Mouse (Mus musculus): ENCODE results near the gene Pdzd2.

Pdzd2 gene

DNA sequence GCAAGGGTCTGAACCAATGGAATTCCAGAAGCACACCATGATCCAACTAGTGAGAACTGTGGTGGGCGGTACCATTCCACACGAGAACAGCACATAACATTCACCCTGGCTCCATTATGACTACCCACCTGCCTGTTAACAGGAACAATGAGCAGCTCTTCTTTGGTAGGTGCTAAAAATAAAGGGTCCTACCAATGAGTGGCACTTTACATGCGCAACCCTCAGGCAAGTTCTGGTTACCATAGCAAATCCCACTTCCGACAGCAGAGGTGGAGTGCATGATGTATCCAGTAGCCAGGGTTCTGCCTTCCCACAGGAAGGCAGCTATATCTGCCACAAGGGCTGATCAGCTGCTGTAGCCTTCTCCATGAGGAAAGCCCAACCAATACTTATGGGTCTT, 11.3 kb downstream of the Pdzd2 start:
- DNase-seq, result no peak

- DNase-seq, result no peak
Observed at GRCm38 (mm10) chr15:12725256-12725655, 14.5 kb downstream of the Pdzd2 start.

GRCm38 (mm10) chr15:12721684-12722500, 17.8 kb downstream of the Pdzd2 start:
- peak; percentile 25 for DNase-seq

DNA sequence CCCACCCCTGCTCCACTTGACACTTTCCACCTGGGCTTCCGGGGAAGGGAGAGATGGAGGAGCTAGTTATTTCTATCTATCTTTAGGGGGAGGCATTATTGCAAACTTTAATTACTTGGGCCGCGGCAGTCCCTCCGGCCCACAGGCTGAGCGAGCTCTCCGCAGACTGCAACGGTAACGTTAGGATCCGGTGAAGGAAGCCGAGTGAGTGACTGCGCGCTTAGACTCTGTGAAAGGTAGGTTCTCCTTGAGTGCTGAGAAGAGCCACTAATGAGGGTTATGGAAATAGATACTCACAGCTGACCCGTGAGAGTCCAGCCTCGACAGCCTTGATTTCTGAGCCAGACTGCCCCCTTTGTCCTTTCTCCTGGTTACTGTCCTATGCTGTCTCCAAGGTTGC, 20.9 kb downstream of the Pdzd2 start:
- DNase-seq, result no peak

GRCm38 (mm10) chr15:12717410-12717809, 22.3 kb downstream of the Pdzd2 start:
- DNase-seq, result no peak

DNA sequence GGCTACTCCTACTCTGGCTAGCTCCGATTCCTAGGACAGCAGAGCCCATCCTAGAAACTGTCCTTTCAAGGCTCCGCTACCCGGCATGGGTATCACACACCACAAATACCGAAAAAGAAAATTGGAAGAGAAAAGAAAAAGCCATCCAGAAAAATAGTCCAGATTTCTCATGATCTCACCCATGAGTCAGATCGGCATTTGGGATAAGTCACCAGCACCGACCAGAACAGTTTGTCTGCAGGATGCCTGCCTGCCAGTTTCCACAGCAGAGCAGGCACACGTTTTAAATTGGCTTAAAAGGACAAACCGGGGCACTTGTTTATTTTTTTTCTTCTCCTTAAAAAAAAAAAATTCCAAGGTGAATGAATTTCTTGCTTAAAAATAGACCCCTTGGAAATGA, 22.8 kb downstream of the Pdzd2 start:
- DNase-seq, result peak; percentile 7

DNA sequence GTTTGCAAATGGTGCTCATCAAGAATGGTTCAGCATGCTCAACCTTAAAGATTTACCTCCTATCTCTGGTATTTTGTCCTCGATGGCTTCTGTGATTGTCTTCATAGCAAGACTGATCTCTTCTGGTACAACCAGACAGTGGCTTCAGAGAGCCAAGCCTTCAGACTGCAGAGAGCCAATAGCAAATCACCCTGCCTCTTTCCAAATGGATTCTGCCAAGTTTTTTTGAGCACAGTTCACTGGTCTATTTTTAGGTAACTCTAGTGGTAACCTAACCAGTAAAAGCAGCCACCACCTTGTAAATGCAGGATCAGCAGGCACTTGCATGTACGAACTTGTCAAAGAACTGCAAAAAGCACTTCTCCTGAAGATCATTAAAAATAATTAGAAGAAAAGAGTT, 25.4 kb downstream of the Pdzd2 start:
- DNase-seq, result no peak

GRCm38 (mm10) chr15:12713216-12713615, 26.5 kb downstream of the Pdzd2 start:
- DNase-seq, result no peak

DNA sequence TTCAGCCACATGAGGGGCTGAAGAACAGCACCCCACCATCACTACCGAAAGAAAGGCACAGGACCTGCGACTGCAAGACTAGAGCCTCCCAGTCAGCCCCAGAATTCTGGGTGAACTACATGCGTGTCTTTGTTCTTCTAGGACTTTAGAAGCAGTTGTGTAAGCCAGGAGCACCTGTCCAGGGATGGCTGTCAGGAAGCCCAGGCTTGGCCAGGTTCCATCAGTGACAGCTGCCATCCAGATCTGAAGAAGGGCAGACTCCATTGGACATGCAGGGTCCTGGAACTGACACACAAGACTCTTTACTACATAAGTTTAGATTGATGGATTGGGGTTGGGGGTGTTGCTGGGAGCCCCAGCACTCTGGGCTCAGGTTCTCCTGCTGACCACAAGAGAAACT, 29.7 kb downstream of the Pdzd2 start:
- no peak for DNase-seq

DNA sequence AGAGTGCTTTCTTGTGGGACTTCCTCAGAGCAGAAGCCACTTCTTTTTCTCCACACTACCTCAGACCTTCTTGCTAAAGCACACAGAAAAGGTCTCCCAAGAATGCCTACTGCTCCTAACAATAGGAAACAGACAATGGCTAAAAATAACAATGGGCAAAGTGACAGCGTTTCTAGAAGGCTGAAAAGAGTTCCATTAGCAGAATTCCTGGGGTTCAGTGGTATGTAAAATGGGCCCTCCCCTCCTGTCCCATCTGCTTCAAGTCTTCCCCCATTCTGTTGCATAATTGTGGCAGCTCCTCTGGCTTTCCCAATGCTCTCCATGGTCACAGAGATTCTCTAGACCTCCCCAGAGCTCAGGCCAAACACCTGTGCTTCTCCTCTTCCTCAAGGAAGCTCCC, 31.4 kb downstream of the Pdzd2 start:
- DNase-seq, result no peak

DNA sequence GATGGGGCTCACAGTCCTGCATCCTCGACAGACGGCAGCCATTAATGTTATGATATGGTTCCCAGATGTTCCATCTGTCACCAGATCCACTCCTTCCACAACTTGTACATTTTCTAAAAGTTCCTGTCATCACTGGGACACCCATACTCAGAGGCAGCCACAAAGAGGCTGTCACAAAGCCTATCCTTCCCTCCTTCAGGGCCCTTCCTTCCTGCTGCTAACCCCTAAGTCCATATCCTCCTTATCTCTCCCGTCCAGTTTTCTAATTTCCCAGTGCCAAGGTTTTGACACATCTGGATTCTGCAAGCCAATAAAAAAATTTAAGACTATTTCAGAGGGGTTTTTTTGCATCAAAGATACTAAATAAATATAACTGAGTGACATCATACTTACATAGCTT, 32.8 kb downstream of the Pdzd2 start:
- no peak for DNase-seq

- no peak for DNase-seq
Observed at GRCm38 (mm10) chr15:12700367-12700766, 39.4 kb downstream of the Pdzd2 start.

GRCm38 (mm10) chr15:12697741-12698140, 42.0 kb downstream of the Pdzd2 start:
- DNase-seq, result no peak

DNA sequence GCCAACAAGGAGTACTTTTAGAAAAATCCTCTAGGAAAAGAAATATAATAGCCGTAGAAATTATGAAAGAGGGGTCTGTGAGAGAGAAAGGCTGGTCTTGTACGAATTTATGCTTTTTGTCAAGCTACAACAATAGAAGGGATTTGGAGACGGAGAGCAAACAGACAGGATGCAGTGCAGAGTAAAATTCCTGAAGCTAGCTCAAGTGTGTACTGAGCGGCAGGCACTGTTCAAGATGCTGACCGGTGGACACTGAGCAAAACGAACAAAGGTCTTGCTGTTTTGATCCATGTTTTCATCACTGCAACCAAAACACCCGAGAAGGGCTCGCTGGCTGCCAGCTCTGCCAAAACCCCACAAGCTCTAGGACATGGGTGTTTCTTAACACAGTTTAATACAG, 42.8 kb downstream of the Pdzd2 start:
- no peak for DNase-seq

DNA sequence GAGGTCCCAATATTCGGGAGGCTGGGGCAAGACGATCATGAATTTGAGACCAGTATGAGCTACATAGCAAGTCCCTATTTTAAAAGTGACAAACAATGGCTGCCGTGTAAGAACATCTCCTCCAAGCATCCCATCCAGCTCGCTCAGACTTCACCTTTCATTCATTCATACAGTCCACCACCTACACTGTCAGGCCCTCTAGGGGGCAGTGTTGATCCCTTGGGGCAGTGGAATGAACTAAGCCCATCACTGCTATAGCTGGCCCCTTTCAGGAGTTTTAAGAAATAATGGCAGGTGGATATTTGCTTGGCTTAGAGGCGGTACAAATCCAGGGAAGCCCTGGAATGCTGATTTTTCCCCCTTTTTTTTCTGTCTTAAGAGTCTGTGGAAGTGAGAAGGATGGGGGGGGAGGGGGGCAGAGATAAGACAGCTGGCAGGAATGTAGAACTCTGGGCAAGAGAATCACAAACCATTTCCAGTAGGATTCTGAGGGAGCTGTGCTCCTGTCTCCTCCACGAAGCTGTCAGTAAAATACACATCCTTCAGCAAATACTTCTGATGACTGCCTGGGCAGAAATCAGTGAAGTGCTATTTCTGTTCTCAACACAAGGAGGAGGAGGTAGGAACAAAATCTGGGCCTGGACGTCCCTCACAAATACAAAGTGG, 49.9 kb downstream of the Pdzd2 start:
- DNase-seq, result no peak

GRCm38 (mm10) chr15:12682549-12682948, 57.2 kb downstream of the Pdzd2 start:
- DNase-seq, result peak; percentile 1

GRCm38 (mm10) chr15:12681891-12682290, 57.8 kb downstream of the Pdzd2 start:
- no peak for DNase-seq

GRCm38 (mm10) chr15:12680750-12681149, 59.0 kb downstream of the Pdzd2 start:
- peak; percentile 42 for DNase-seq

DNA sequence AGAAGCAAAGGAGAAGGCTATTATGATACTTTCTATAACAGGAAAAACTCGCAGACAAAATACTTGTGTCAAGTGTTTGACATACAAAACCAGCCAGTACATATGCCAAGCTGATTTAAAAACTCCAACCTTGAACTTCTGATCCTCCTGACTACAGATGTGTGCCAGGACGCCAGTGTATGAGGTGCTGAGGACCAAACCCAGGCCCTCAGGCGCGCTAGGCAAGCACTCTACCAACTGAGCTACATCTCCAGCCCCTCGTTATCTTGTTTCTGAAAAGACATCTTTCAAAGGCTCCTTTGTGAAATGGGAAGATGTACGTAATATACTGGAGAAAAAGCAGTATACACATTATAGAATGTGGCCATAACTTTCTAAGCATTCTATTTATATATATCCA, 59.7 kb downstream of the Pdzd2 start:
- no peak for DNase-seq

DNA sequence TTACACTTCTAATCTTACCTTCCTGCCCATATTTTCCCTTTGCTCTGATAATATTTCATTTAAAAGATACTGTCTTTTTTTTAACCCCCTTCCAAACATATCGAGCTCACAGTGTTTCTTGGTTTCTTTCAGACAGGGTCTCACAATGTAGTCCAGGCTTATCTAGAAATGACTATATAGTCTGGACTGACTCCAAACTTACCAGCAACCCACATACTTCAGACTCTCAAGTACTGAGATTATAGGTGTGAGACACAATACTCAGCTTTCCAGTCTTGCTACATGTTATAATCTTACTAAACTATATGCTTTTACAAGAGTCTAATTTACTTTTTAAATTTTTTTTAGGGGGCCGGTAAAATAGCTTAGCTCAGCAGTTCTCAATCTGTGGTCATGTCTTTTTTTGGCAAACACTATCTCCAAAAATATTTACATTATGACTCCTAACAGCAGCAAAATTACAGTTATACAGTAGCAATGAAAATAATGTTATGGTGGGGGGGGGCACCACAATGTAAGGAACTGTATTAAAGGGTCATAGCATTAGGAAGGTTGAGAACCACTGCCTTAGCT, 61.1 kb downstream of the Pdzd2 start:
- no peak for DNase-seq

GRCm38 (mm10) chr15:12675366-12675765, 64.4 kb downstream of the Pdzd2 start:
- no peak for DNase-seq

DNA sequence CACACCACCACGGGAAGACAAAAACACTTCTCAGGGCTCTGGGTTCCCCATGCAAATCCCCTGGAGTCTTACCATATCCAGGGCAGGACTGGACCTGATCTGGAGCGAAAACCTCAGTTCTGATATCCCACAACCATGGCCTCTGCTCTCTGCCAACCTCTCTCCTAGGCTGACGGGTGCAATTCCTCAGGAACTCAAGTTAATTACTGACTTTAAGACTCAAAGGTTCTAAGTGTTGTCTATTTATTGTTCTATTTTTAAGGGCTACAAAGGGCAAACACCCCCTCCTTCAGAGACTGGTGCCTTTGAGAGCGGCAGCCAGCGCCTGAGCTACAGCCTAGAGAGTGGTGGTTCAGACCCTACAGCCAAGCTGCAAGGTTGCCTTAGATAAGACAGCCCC, 65.7 kb downstream of the Pdzd2 start:
- no peak for DNase-seq

- DNase-seq, result peak; percentile 2
Observed at GRCm38 (mm10) chr15:12667760-12668520, 71.8 kb downstream of the Pdzd2 start.
